Mouse (Mus musculus) fat pad, adult 2 months (tissue): ENCODE measurements around the gene Tbata.

Experiments
- DNase-seq: peaks from one replicate; pipeline ENCODE4 v3.0.0-alpha.2; 2011; ENCODE audit warnings: low read depth, low spot score; ENCODE audit errors: extremely low read depth

Gene Tbata

GRCm38 (mm10) chr10:61208114-61208684, 36.4 kb downstream of the Tbata start:
- no peak for DNase-seq

- DNase-seq: no peak
Measured at GRCm38 (mm10) chr10:61211105-61211504, 39.4 kb downstream of the Tbata start.

- no peak for DNase-seq
Measured at GRCm38 (mm10) chr10:61211743-61212142, 40.0 kb downstream of the Tbata start.

- no peak for DNase-seq
Measured at GRCm38 (mm10) chr10:61212817-61213216, 41.1 kb downstream of the Tbata start.

- no peak for DNase-seq
Measured at GRCm38 (mm10) chr10:61215658-61216057, 43.9 kb downstream of the Tbata start.

- no peak for DNase-seq
Measured at GRCm38 (mm10) chr10:61216163-61216562, 44.4 kb downstream of the Tbata start.

- DNase-seq: no peak
Measured at GRCm38 (mm10) chr10:61219318-61219717, 47.6 kb downstream of the Tbata start.

- DNase-seq: no peak
Measured at GRCm38 (mm10) chr10:61225694-61226093, 53.9 kb downstream of the Tbata start.

GRCm38 (mm10) chr10:61226784-61227396, 55.1 kb downstream of the Tbata start:
- DNase-seq: no peak

GRCm38 (mm10) chr10:61231756-61232155, 60.0 kb downstream of the Tbata start:
- no peak for DNase-seq

GRCm38 (mm10) chr10:61232858-61233567, 61.3 kb downstream of the Tbata start:
- DNase-seq: no peak

- no peak for DNase-seq
Measured at GRCm38 (mm10) chr10:61234319-61234718, 62.6 kb downstream of the Tbata start.

GRCm38 (mm10) chr10:61235677-61236267, 64.0 kb downstream of the Tbata start:
- DNase-seq: no peak

- DNase-seq: no peak
Measured at GRCm38 (mm10) chr10:61236683-61237390, 65.1 kb downstream of the Tbata start.

- DNase-seq: no peak
Measured at GRCm38 (mm10) chr10:61237391-61237785, 65.6 kb downstream of the Tbata start.
